9 mouse cellular contexts compared by ENCODE assay signal in genomic region chr13:54749061-54749863, GRCm38 (mm10). TPM values are rescaled to one million over a fixed set of nuclear protein-coding genes. Genes with fewer than 3 reads are reported as not detected.
DNase-seq lines count a peak whose midpoint lies in the region; ATAC-seq and TF ChIP-seq lines count a peak whose summit lies in the region.
"Had no signal": no experiment of that assay in that cellular context is flagged by ENCODE, and none has a peak within 500 bp of the region (broad histone marks: within the 10 kb centered on the region; RNA-seq: fewer than 3 reads in every experiment).

No protein-coding gene starts in this region.

- peak overlapping the region; percentile 61 for H3K4me3 ChIP-seq in heart, embryonic 13.5 days
- H3K4me3 ChIP-seq in limb, embryonic 14.5 days (replicated peaks; ENCODE audit: low read length) = peak overlapping the region; percentile 45
- H3K4me3 ChIP-seq in neural tube, embryonic 14.5 days (ENCODE audit: low read depth, low read length) = peak overlapping the region; percentile 62

- no peak for DNase-seq in heart, postnatal 36 days
- peak; percentile 44 for DNase-seq in ZHBTc4 (ENCODE audit: low read depth, low spot score)
- peak; percentile 62 to 77 for DNase-seq in cerebellum, postnatal 4 days (ENCODE audit: low spot score in 2 of 2)
- peak; percentile 52 for DNase-seq in heart, postnatal 4 days
- peak; percentile 27 for DNase-seq in limb, embryonic 14.5 days (ENCODE audit: low spot score)
- DNase-seq in thymus, adult 18-20 months = no peak

- no peak; the same call in 1 of the 2 replicates for ATAC-seq in heart, embryonic 13.5 days (ENCODE audit: extremely low read depth, insufficient number of reproducible peaks, low FRiP score, low TSS enrichment)
- peak; percentile 70 for ATAC-seq in limb, embryonic 14.5 days (ENCODE audit: low FRiP score, low read depth)
- peak; percentile 87 for ATAC-seq in neural tube, embryonic 14.5 days (ENCODE audit: low read depth)

- H3K27me3 ChIP-seq in heart, embryonic 13.5 days (replicated peaks) = peaks cover 97% of the 10 kb centered on the region
- H3K27me3 ChIP-seq in limb, embryonic 14.5 days (ENCODE audit: control insufficient read depth, insufficient read depth, low read length) = peaks cover 26% of the 10 kb centered on the region
- H3K27me3 ChIP-seq in neural tube, embryonic 14.5 days (ENCODE audit: control insufficient read depth, insufficient read depth, low read length) = no peaks in the 10 kb centered on the region

- 2% methylated on average over 98 of the region's 100 CpGs for WGBS in heart, embryonic 13.5 days
- 5% methylated on average over 32 of the region's 100 CpGs for WGBS in limb, embryonic 14.5 days
- 2% methylated on average over 46 of the region's 100 CpGs for WGBS in neural tube, embryonic 14.5 days

- intact Hi-C loops in heart, postnatal 36 days (cut with DNase I) = no loop called here

- peak overlapping the region; percentile 90 for H3K4me2 ChIP-seq in heart, embryonic 13.5 days
- peak overlapping the region; percentile 86 for H3K4me2 ChIP-seq in limb, embryonic 14.5 days (replicated peaks; ENCODE audit: low read depth, low read length, severe bottlenecking)
- H3K4me2 ChIP-seq in neural tube, embryonic 14.5 days (ENCODE audit: low read depth, low read length) = peak overlapping the region; percentile 75

- H3K9me3 ChIP-seq in heart, embryonic 13.5 days = no peaks in the 10 kb centered on the region
- H3K9me3 ChIP-seq in limb, embryonic 14.5 days (ENCODE audit: control insufficient read depth, low read length) = no peaks in the 10 kb centered on the region
- no peaks in the 10 kb centered on the region for H3K9me3 ChIP-seq in neural tube, embryonic 14.5 days (ENCODE audit: control insufficient read depth, low read length)

- H3K27ac ChIP-seq in heart, embryonic 13.5 days (replicated peaks) = no peak overlapping the region
- H3K27ac ChIP-seq in limb, embryonic 14.5 days (replicated peaks; ENCODE audit: low read depth, low read length) = no peak overlapping the region
- peak overlapping the region; percentile 92 for H3K27ac ChIP-seq in neural tube, embryonic 14.5 days (ENCODE audit: low read depth, low read length)

- peaks cover 8% of the 10 kb centered on the region for H3K4me1 ChIP-seq in heart, embryonic 13.5 days
- H3K4me1 ChIP-seq in limb, embryonic 14.5 days (ENCODE audit: control insufficient read depth, insufficient read depth, low read length) = peaks cover 4% of the 10 kb centered on the region; the same call in 1 of the 2 replicates
- peaks cover 34% of the 10 kb centered on the region for H3K4me1 ChIP-seq in neural tube, embryonic 14.5 days (ENCODE audit: control insufficient read depth, insufficient read depth, low read length)

- H3K9ac ChIP-seq in heart, embryonic 13.5 days = no peak overlapping the region
- no peak overlapping the region for H3K9ac ChIP-seq in limb, embryonic 14.5 days (ENCODE audit: low read depth, low read length, severe bottlenecking)
- peak overlapping the region; percentile 90 for H3K9ac ChIP-seq in neural tube, embryonic 14.5 days (replicated peaks; ENCODE audit: low read depth, low read length)

- no peaks in the 10 kb centered on the region for H3K36me3 ChIP-seq in heart, embryonic 13.5 days
- H3K36me3 ChIP-seq in limb, embryonic 14.5 days (ENCODE audit: control insufficient read depth, insufficient read depth, low read length) = no peaks in the 10 kb centered on the region
- H3K36me3 ChIP-seq in neural tube, embryonic 14.5 days (ENCODE audit: control insufficient read depth, insufficient read depth, low read length) = no peaks in the 10 kb centered on the region

- TF ChIP-seq POLR2A in limb, embryonic 14.5 days (IDR thresholded peaks at IDR 0.05; ENCODE audit: borderline replicate concordance, extremely low read depth, insufficient read depth, insufficient read length) = no peak

RNA-seq across cellular contexts. Expression of gene Gprin1, which starts 0.4 kb away (rescaled TPM):
- polyA plus RNA-seq in heart, embryonic 13.5 days (2015; fragmentation: Nextera tagmentation; extraction: Ambion mirVana) = not detected in 2 replicates
- total RNA-seq in heart, postnatal 36 days (2021) = not detected
- total RNA-seq in heart, postnatal 4 days (2021) = under 1 TPM; 0.10 to 0.11 TPM
- polyA plus RNA-seq in limb, embryonic 14.5 days (2012; rRNA removed) = 0.70 and 0.87 TPM in 2 replicates
- polyA plus RNA-seq in limb, embryonic 14.5 days (2014; fragmentation: Nextera tagmentation; extraction: Ambion mirVana) = 0.32 and 0.67 TPM in 2 replicates
- 17.3 and 19.6 TPM in 2 replicates for polyA plus RNA-seq in neural tube, embryonic 14.5 days (2014; fragmentation: Nextera tagmentation; extraction: Ambion mirVana)
- total RNA-seq: MEL had no signal

RNA-seq across cellular contexts. Expression of gene Sncb, which starts 17.1 kb away (rescaled TPM):
- polyA plus RNA-seq in heart, embryonic 13.5 days (2015; fragmentation: Nextera tagmentation; extraction: Ambion mirVana) = not detected in 2 replicates
- not detected for total RNA-seq in heart, postnatal 36 days (2021)
- not detected for total RNA-seq in heart, postnatal 4 days (2021)
- 0.30 TPM in 1 of 2 replicates, not detected in the other for polyA plus RNA-seq in limb, embryonic 14.5 days (2012; rRNA removed)
- polyA plus RNA-seq in limb, embryonic 14.5 days (2014; fragmentation: Nextera tagmentation; extraction: Ambion mirVana) = 0.40 TPM in 1 of 2 replicates, not detected in the other
- polyA plus RNA-seq in neural tube, embryonic 14.5 days (2014; fragmentation: Nextera tagmentation; extraction: Ambion mirVana) = 61.3 and 118 TPM in 2 replicates
- total RNA-seq: MEL had no signal

RNA-seq across cellular contexts. Expression of gene Eif4e1b, which starts 34.5 kb away (rescaled TPM):
- not detected in 2 replicates for polyA plus RNA-seq in heart, embryonic 13.5 days (2015; fragmentation: Nextera tagmentation; extraction: Ambion mirVana)
- total RNA-seq in heart, postnatal 36 days (2021) = not detected
- not detected for total RNA-seq in heart, postnatal 4 days (2021)
- polyA plus RNA-seq in limb, embryonic 14.5 days (2012; rRNA removed) = not detected in 2 replicates
- polyA plus RNA-seq in limb, embryonic 14.5 days (2014; fragmentation: Nextera tagmentation; extraction: Ambion mirVana) = not detected in 2 replicates
- not detected in 2 replicates for polyA plus RNA-seq in neural tube, embryonic 14.5 days (2014; fragmentation: Nextera tagmentation; extraction: Ambion mirVana)
- total RNA-seq: MEL had no signal

RNA-seq across cellular contexts. Expression of gene Tspan17, which starts 39.9 kb away (rescaled TPM):
- polyA plus RNA-seq in heart, embryonic 13.5 days (2015; fragmentation: Nextera tagmentation; extraction: Ambion mirVana) = 5.3 TPM in 2 replicates
- total RNA-seq in heart, postnatal 36 days (2021) = 10 to 100 TPM in 1 of 2 experiments, 1 to 10 TPM in 1; 7.6 to 13.0 TPM
- total RNA-seq in heart, postnatal 4 days (2021) = 10 to 100 TPM in 1 of 2 experiments, 1 to 10 TPM in 1; 9.1 to 12.8 TPM
- polyA plus RNA-seq in limb, embryonic 14.5 days (2012; rRNA removed) = 2.0 and 2.6 TPM in 2 replicates
- polyA plus RNA-seq in limb, embryonic 14.5 days (2014; fragmentation: Nextera tagmentation; extraction: Ambion mirVana) = 4.4 TPM in 2 replicates
- polyA plus RNA-seq in neural tube, embryonic 14.5 days (2014; fragmentation: Nextera tagmentation; extraction: Ambion mirVana) = 78.1 and 82.3 TPM in 2 replicates

RNA-seq across cellular contexts. Expression of gene Cdhr2, which starts 48.0 kb away (rescaled TPM):
- 0.45 TPM in 1 of 2 replicates, not detected in the other for polyA plus RNA-seq in heart, embryonic 13.5 days (2015; fragmentation: Nextera tagmentation; extraction: Ambion mirVana)
- not detected for total RNA-seq in heart, postnatal 36 days (2021)
- not detected for total RNA-seq in heart, postnatal 4 days (2021)
- 0.06 and 0.08 TPM in 2 replicates for polyA plus RNA-seq in limb, embryonic 14.5 days (2012; rRNA removed)
- polyA plus RNA-seq in limb, embryonic 14.5 days (2014; fragmentation: Nextera tagmentation; extraction: Ambion mirVana) = 0.06 TPM in 1 of 2 replicates, not detected in the other
- 0.21 and 0.29 TPM in 2 replicates for polyA plus RNA-seq in neural tube, embryonic 14.5 days (2014; fragmentation: Nextera tagmentation; extraction: Ambion mirVana)
- total RNA-seq: MEL had no signal

Comparison
In these comparisons a context has a peak if more than half of its experiments do, and no peak if none do; other contexts are left out.
1. DNase-seq: peak in ZHBTc4 (single experiment), cerebellum, postnatal 4 days (2 of 2), heart, postnatal 4 days (single experiment) and limb, embryonic 14.5 days (single experiment); none in heart, postnatal 36 days (0 of 2) and thymus, adult 18-20 months (0 of 2).
2. RNA of gene Sncb, which starts 17.1 kb away (polyA plus RNA-seq): 61.3 to 118 TPM in neural tube, embryonic 14.5 days; 0.30 to 0.40 TPM in limb, embryonic 14.5 days and not detected in heart, embryonic 13.5 days; every median in the first group is over 10 times any median in the second.
3. Peak in every context shown above with its lines, with median percentiles within 50 percentile points of each other: H3K4me2 ChIP-seq and H3K4me3 ChIP-seq.